Mouse (Mus musculus) hindbrain, embryonic 10.5 days (tissue): Measurements from ENCODE around the gene 1700017B05Rik. TPM values are rescaled to one million over a fixed set of nuclear protein-coding genes. Genes with fewer than 3 reads are reported as not detected.

Experiments
- DNase-seq: peaks from one replicate; pipeline ENCODE4 v3.0.0-alpha.2; 2017; ENCODE audit warnings: low spot score
- H3K27ac ChIP-seq: fragments of 300-500 bp; sonication (generic); 2 replicates; pipeline ENCODE4 v1.5.1; 2016; ENCODE audit warnings: mild to moderate bottlenecking, moderate library complexity
- H3K27me3 ChIP-seq: fragments of 300-500 bp; sonication (generic); 2 replicates; pipeline ENCODE4 v1.6.1; 2016; ENCODE audit warnings: mild to moderate bottlenecking; ENCODE audit not compliant: poor library complexity, insufficient read depth, severe bottlenecking
- H3K36me3 ChIP-seq: fragments of 300-500 bp; sonication (generic); 2 replicates; pipeline ENCODE4 v1.6.1; 2016; ENCODE audit warnings: mild to moderate bottlenecking, moderate library complexity
- H3K4me1 ChIP-seq: fragments of 300-500 bp; sonication (generic); replicated peaks from 2 replicates; pipeline ENCODE4 v1.6.1; 2016; ENCODE audit warnings: mild to moderate bottlenecking
- H3K4me3 ChIP-seq: fragments of 300-500 bp; sonication (generic); 2 replicates; pipeline ENCODE4 v1.5.1; 2016; ENCODE audit warnings: mild to moderate bottlenecking, moderate library complexity
- H3K9me3 ChIP-seq: fragments of 300-500 bp; sonication (generic); 2 replicates; pipeline ENCODE4 v1.6.1; 2016; ENCODE audit warnings: mild to moderate bottlenecking, moderate library complexity
- whole genome bisulfite sequencing: fragments of 180-500 bp; shearing (Covaris S2); methylation state at CpG from one replicate; pipeline ENCODE4 v1.1.7; 2016; 5-methylcytosine and 5-hydroxymethylcytosine counted together
- polyA plus RNA-seq: library from polyadenylated mRNA; unstranded; fragments of >200 nt; fragmentation: Nextera tagmentation; extraction: Ambion mirVana; gene quantifications from 2 replicates; pipeline ENCODE4 v1.2.1, GENCODE M21; 2016

The 1700017B05Rik gene
- polyA plus RNA-seq, 1 experiment from 2014 or later: 10.9 TPM

GRCm38 (mm10) chr9:57254823-57255495, 7.5 kb downstream of the 1700017B05Rik start:
- Histone ChIP-seq H3K27me3 (peaks cover under 1% of the 10 kb centered on the region; the same call in 1 of the 2 replicates), H3K4me3 (no peak overlapping the region), H3K27ac (no peak overlapping the region), H3K9me3 (no peaks in the 10 kb centered on the region), H3K4me1 (peaks cover 21% of the 10 kb centered on the region), H3K36me3 (peaks cover 70% of the 10 kb centered on the region)
- 81% methylated on average over 9 of the region's 9 CpGs for WGBS
- DNase-seq: no peak

DNA sequence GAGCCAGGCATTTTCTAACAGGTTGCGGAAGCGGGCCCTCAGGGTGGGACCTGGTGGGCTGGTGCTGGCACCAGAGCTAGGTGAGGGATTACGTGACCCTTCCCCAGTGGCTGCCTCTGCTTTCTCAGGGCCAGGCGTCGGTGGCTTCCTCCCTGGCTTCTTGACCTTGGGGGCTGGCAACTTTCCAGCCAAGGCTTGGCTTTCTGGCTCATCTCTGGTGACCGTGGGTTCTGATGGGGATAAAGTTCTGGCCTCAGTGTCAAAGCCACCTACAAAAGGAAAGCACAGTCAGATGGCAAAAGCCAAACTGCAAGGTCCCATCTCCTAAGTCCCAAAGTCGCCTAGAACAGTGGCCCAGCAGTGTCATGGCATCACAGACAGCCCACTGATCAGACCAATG, 8.4 kb downstream of the 1700017B05Rik start:
- Histone ChIP-seq H3K9me3 (no peaks in the 10 kb centered on the region), H3K4me3 (no peak overlapping the region), H3K4me1 (peaks cover 20% of the 10 kb centered on the region), H3K27me3 (no peaks in the 10 kb centered on the region), H3K36me3 (peaks cover 70% of the 10 kb centered on the region), H3K27ac (no peak overlapping the region)
- 87% methylated on average over 7 of the region's 7 CpGs for WGBS
- no peak for DNase-seq

GRCm38 (mm10) chr9:57251139-57251538, 11.3 kb downstream of the 1700017B05Rik start:
- Histone ChIP-seq H3K9me3 (no peaks in the 10 kb centered on the region), H3K4me3 (no peak overlapping the region), H3K4me1 (peaks cover 8% of the 10 kb centered on the region), H3K36me3 (peaks cover 42% of the 10 kb centered on the region), H3K27ac (no peak overlapping the region), H3K27me3 (no peaks in the 10 kb centered on the region)
- no peak for DNase-seq
- 97% methylated on average over 2 of the region's 2 CpGs for WGBS

- 84% methylated on average over 4 of the region's 4 CpGs for WGBS
- H3K27me3 ChIP-seq: no peaks in the 10 kb centered on the region
- no peak overlapping the region for H3K4me3 ChIP-seq
- no peak overlapping the region for H3K27ac ChIP-seq
- no peak for DNase-seq
- H3K4me1 ChIP-seq: peaks cover 8% of the 10 kb centered on the region
- H3K36me3 ChIP-seq: peaks cover 35% of the 10 kb centered on the region
- no peaks in the 10 kb centered on the region for H3K9me3 ChIP-seq
These were observed 12.4 kb downstream of the 1700017B05Rik start for GRCm38 (mm10) chr9:57250026-57250425.

- peaks cover 17% of the 10 kb centered on the region for H3K36me3 ChIP-seq
- H3K27ac ChIP-seq: no peak overlapping the region
- 72% methylated on average over 7 of the region's 7 CpGs for WGBS
- no peaks in the 10 kb centered on the region for H3K9me3 ChIP-seq
- H3K4me3 ChIP-seq: no peak overlapping the region
- no peak for DNase-seq
- no peaks in the 10 kb centered on the region for H3K27me3 ChIP-seq
- H3K4me1 ChIP-seq: no peaks in the 10 kb centered on the region
These were observed 14.1 kb downstream of the 1700017B05Rik start for GRCm38 (mm10) chr9:57248030-57248942.

DNA sequence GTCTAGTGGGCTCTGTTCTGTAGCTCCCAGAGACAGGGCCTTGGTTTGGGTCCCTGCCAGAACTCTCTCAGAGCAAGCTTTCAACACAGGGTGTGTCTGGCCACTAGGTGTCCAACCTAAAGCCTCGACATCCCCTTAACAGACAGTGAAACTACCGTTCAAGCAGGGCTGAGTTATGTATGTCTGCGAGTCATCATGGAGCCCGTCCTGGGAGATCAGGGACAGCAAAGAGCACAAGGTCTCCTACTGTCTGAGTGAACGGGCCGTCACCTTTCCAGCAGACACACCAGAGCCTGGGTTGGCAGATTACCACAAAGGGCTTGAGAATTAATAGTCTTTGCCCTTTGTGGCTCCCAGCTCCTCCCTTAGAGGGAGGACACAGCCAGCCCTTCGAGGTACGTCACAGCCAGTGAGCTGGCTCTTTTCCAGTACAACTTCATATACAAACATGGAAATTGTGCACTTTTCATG, 15.2 kb downstream of the 1700017B05Rik start:
- H3K27ac ChIP-seq: no peak overlapping the region
- H3K36me3 ChIP-seq: peaks cover 7% of the 10 kb centered on the region
- H3K27me3 ChIP-seq: no peaks in the 10 kb centered on the region
- 0 out of 2 replicates have a peak, but pooled peaks cover 3% of the 10 kb centered on the region for H3K4me1 ChIP-seq
- 78% methylated on average over 8 of the region's 8 CpGs for WGBS
- no peak overlapping the region for H3K4me3 ChIP-seq
- H3K9me3 ChIP-seq: no peaks in the 10 kb centered on the region
- no peak for DNase-seq

GRCm38 (mm10) chr9:57246482-57246881, 15.9 kb downstream of the 1700017B05Rik start:
- Histone ChIP-seq H3K4me3 (no peak overlapping the region), H3K9me3 (no peaks in the 10 kb centered on the region), H3K27me3 (no peaks in the 10 kb centered on the region), H3K4me1 (0 out of 2 replicates have a peak, but pooled peaks cover 3% of the 10 kb centered on the region), H3K36me3 (no peaks in the 10 kb centered on the region; the same call in 1 of the 2 replicates), H3K27ac (no peak overlapping the region)
- WGBS: 88% methylated on average over 5 of the region's 5 CpGs
- no peak for DNase-seq

GRCm38 (mm10) chr9:57244106-57244685, 18.2 kb downstream of the 1700017B05Rik start:
- Histone ChIP-seq H3K27ac (no peak overlapping the region), H3K4me1 (0 out of 2 replicates have a peak, but pooled peaks cover 4% of the 10 kb centered on the region), H3K27me3 (no peaks in the 10 kb centered on the region), H3K9me3 (no peaks in the 10 kb centered on the region), H3K36me3 (no peaks in the 10 kb centered on the region), H3K4me3 (no peak overlapping the region)
- DNase-seq: no peak
- WGBS: 25% methylated on average over 7 of the region's 7 CpGs

DNA sequence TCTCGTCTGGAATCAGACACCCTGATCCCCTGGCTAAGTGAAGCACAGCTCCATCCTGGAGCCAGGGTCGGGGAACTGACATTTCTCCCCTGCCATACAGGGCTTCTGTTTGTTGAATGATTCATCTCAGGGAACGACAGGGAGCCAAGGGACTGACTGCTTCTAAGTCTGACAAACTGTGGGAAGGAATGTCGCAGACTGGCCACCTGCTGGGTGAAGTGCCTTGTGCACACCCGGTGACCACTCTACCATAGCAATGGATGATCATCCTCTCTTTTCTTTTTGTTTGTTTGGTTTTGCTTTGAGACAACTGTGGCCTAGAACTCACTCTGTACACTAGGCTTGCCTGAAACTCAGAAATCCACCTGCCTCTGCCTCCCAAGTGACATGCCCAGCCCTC, 19.5 kb downstream of the 1700017B05Rik start:
- no peak overlapping the region for H3K27ac ChIP-seq
- 28% methylated on average over 5 of the region's 5 CpGs for WGBS
- DNase-seq: no peak
- 0 out of 2 replicates have a peak, but pooled peaks cover 6% of the 10 kb centered on the region for H3K4me1 ChIP-seq
- H3K4me3 ChIP-seq: no peak overlapping the region
- H3K36me3 ChIP-seq: no peaks in the 10 kb centered on the region
- no peaks in the 10 kb centered on the region for H3K27me3 ChIP-seq
- H3K9me3 ChIP-seq: no peaks in the 10 kb centered on the region

- no peak overlapping the region for H3K4me3 ChIP-seq
- H3K36me3 ChIP-seq: no peaks in the 10 kb centered on the region
- DNase-seq: no peak
- no peak overlapping the region for H3K27ac ChIP-seq
- WGBS: 79% methylated on average over 5 of the region's 5 CpGs
- H3K4me1 ChIP-seq: 0 out of 2 replicates have a peak, but pooled peaks cover 6% of the 10 kb centered on the region
- no peaks in the 10 kb centered on the region for H3K27me3 ChIP-seq
- H3K9me3 ChIP-seq: no peaks in the 10 kb centered on the region
These were observed 21.3 kb downstream of the 1700017B05Rik start for GRCm38 (mm10) chr9:57241111-57241510.

DNA sequence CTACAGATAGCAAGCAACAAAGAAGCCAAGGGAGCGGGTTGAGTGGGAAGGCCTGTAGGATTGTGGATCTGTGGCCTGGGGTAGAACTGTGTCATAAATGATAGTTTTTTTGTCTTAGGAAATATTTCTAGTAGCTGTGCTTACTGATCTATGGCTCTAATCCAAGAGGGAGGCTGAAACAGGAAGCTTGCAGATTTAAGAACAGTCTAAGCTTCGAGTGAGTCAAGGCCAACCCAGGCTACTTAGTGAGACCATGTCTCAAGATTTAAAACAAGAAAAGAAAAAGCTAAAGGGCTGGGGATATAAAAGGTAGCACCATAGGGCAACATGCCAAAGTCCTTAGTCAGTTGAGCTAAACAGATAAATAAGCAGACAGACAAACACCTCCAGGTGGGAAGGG, 24.2 kb downstream of the 1700017B05Rik start:
- DNase-seq: no peak
- H3K27ac ChIP-seq: no peak overlapping the region
- H3K4me1 ChIP-seq: 0 out of 2 replicates have a peak, but pooled peaks cover 6% of the 10 kb centered on the region
- H3K4me3 ChIP-seq: no peak overlapping the region
- no peaks in the 10 kb centered on the region for H3K36me3 ChIP-seq
- H3K27me3 ChIP-seq: no peaks in the 10 kb centered on the region
- no peaks in the 10 kb centered on the region for H3K9me3 ChIP-seq
- 88% methylated on average over 2 of the region's 2 CpGs for WGBS

- H3K4me3 ChIP-seq: no peak overlapping the region
- 80% methylated on average over 5 of the region's 5 CpGs for WGBS
- 0 out of 2 replicates have a peak, but pooled peaks cover 3% of the 10 kb centered on the region for H3K4me1 ChIP-seq
- H3K9me3 ChIP-seq: no peaks in the 10 kb centered on the region
- no peaks in the 10 kb centered on the region for H3K27me3 ChIP-seq
- no peaks in the 10 kb centered on the region for H3K36me3 ChIP-seq
- no peak overlapping the region for H3K27ac ChIP-seq
- no peak for DNase-seq
These were observed 24.7 kb downstream of the 1700017B05Rik start for GRCm38 (mm10) chr9:57237705-57238104.
